Mouse (Mus musculus) intestine, embryonic 16.5 days (tissue): ENCODE measurements at regions not wholly inside any gene's neighbourhood (a gene's known extent, or its start where the extent isn't known, plus 50 kb on each side); places are given as distances from the start of the nearest gene placed in this dataset.

Experiments used
- ATAC-seq: fragments of 200-750 bp; cut with Nextera tagmentation; 2 replicates; pipeline ENCODE4 v1.8.0; 2017; ENCODE audit warnings: moderate TSS enrichment, moderate library complexity
- H3K27ac ChIP-seq: fragments of 300-500 bp; sonication (generic); 2 replicates; pipeline ENCODE4 v1.5.1; 2014; ENCODE audit warnings: mild to moderate bottlenecking, low read length
- H3K27me3 ChIP-seq: fragments of 300-500 bp; sonication (generic); replicated peaks from 2 replicates; pipeline ENCODE4 v1.6.1; 2014; ENCODE audit warnings: low read length, control low read depth, mixed read lengths; ENCODE audit not compliant: control insufficient read depth, insufficient read depth
- H3K36me3 ChIP-seq: fragments of 300-500 bp; sonication (generic); 2 replicates; pipeline ENCODE4 v1.6.1; 2014; ENCODE audit warnings: low read length, control low read depth; ENCODE audit not compliant: control insufficient read depth, insufficient read depth
- H3K4me1 ChIP-seq: fragments of 300-500 bp; sonication (generic); 2 replicates; pipeline ENCODE4 v1.6.1; 2014; ENCODE audit warnings: low read length, control low read depth, mixed read lengths; ENCODE audit not compliant: control insufficient read depth, insufficient read depth
- H3K4me2 ChIP-seq: fragments of 300-500 bp; sonication (generic); 2 replicates; pipeline ENCODE4 v1.6.1; 2014; ENCODE audit warnings: low read depth, low read length, control low read depth
- H3K4me3 ChIP-seq: fragments of 300-500 bp; sonication (generic); 2 replicates; pipeline ENCODE4 v1.5.1; 2014; ENCODE audit warnings: mild to moderate bottlenecking, low read length
- H3K9ac ChIP-seq: fragments of 300-500 bp; sonication (generic); 2 replicates; pipeline ENCODE4 v1.6.1; 2014; ENCODE audit warnings: low read depth, low read length
- H3K9me3 ChIP-seq: fragments of 300-500 bp; sonication (generic); 2 replicates; pipeline ENCODE4 v1.6.1; 2016; ENCODE audit warnings: low read length, control low read depth; ENCODE audit not compliant: control insufficient read depth
- WGBS: fragments of 180-500 bp; shearing (Covaris S2); extraction: QIAGEN DNeasy Blood & Tissue Kit; methylation state at CpG from one replicate; pipeline ENCODE4 v1.1.7; 2014; 5-methylcytosine and 5-hydroxymethylcytosine counted together

GRCm38 (mm10) chr4:124455511-124456338 is 154.9 kb downstream of the 3100002H09Rik start:
- no peak overlapping the region for H3K4me3 ChIP-seq
- no peaks in the 10 kb centered on the region for H3K36me3 ChIP-seq
- 37% methylated on average over 14 of the region's 14 CpGs for WGBS
- H3K27me3 ChIP-seq, result no peaks in the 10 kb centered on the region; the same call in 1 of the 2 replicates
- 0 out of 2 replicates have a peak, but pooled peaks cover 2% of the 10 kb centered on the region for H3K4me1 ChIP-seq
- no peak for ATAC-seq
- no peak overlapping the region for H3K9ac ChIP-seq
- no peak overlapping the region for H3K27ac ChIP-seq
- H3K4me2 ChIP-seq, result no peak overlapping the region
- no peaks in the 10 kb centered on the region for H3K9me3 ChIP-seq

DNA sequence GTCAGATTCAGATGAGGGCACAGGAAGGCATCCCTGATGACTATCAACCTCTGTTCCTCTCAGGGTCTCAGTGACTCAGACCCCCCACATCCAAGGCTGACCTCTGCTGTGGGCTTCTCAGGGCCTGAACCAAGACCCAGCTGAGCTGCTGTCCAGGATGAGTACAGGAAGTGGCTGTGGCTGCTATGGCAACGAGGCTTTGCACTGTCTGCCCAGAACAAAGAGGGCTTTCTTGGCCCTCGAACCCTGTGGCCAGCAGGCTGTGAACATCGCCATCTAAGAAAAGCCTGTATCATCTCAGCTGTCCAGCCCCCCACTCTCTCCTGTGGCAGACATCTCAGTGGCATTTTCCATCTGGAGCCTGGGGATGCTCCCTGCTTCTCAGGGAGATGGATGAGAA is 159.5 kb downstream of the 3100002H09Rik start:
- no peak overlapping the region for H3K9ac ChIP-seq
- H3K27me3 ChIP-seq, result no peaks in the 10 kb centered on the region; the same call in 1 of the 2 replicates
- no peak overlapping the region for H3K4me2 ChIP-seq
- no peak overlapping the region for H3K4me3 ChIP-seq
- no peaks in the 10 kb centered on the region for H3K9me3 ChIP-seq
- 30% methylated on average over 3 of the region's 3 CpGs for WGBS
- H3K36me3 ChIP-seq, result no peaks in the 10 kb centered on the region
- H3K4me1 ChIP-seq, result 0 out of 2 replicates have a peak, but pooled peaks cover 2% of the 10 kb centered on the region
- no peak; the same call in 1 of the 2 replicates for ATAC-seq
- H3K27ac ChIP-seq, result no peak overlapping the region

- no peak for ATAC-seq
- no peak overlapping the region for H3K27ac ChIP-seq
- no peaks in the 10 kb centered on the region for H3K36me3 ChIP-seq
- no peak overlapping the region for H3K4me2 ChIP-seq
- WGBS, result 75% methylated on average over 8 of the region's 8 CpGs
- H3K9ac ChIP-seq, result no peak overlapping the region
- 0 out of 2 replicates have a peak, but pooled peaks cover 2% of the 10 kb centered on the region for H3K4me1 ChIP-seq
- H3K27me3 ChIP-seq, result peaks cover 14% of the 10 kb centered on the region
- H3K9me3 ChIP-seq, result no peaks in the 10 kb centered on the region
- no peak overlapping the region for H3K4me3 ChIP-seq
Observed at GRCm38 (mm10) chr4:124446615-124447014, 164.0 kb downstream of the 3100002H09Rik start.

- Histone ChIP-seq H3K9me3 (no peaks in the 10 kb centered on the region), H3K4me2 (no peak overlapping the region), H3K4me1 (no peaks in the 10 kb centered on the region), H3K27me3 (peaks cover 16% of the 10 kb centered on the region), H3K9ac (no peak overlapping the region), H3K4me3 (no peak overlapping the region), H3K36me3 (no peaks in the 10 kb centered on the region), H3K27ac (no peak overlapping the region)
- 2% methylated on average over 7 of the region's 10 CpGs for WGBS
- ATAC-seq, result no peak
Observed at GRCm38 (mm10) chr4:124443613-124444108, 166.9 kb downstream of the 3100002H09Rik start.

DNA sequence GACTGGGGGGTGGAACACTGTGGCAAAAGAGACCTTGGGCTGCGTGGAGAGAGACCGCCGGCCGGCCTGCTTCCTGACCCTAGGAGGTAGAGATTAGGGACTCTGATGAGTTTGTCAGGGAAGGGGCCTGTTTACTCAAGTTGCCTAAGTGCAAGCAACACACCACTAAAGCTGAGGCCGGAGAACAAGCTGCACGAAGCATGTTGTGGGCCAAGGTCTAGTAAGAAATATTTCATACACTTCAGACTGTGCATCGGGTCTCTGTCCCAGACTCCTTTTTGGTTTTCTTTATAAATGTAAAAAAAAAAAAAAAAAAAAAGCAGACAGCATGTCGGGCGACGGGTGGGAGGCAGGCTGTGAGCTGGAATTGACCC is 167.5 kb downstream of the 3100002H09Rik start:
- ATAC-seq, result no peak
- H3K9ac ChIP-seq, result no peak overlapping the region
- H3K4me2 ChIP-seq, result no peak overlapping the region
- no peak overlapping the region for H3K27ac ChIP-seq
- no peak overlapping the region for H3K4me3 ChIP-seq
- no peaks in the 10 kb centered on the region for H3K36me3 ChIP-seq
- H3K27me3 ChIP-seq, result peaks cover 16% of the 10 kb centered on the region
- no peaks in the 10 kb centered on the region for H3K9me3 ChIP-seq
- H3K4me1 ChIP-seq, result no peaks in the 10 kb centered on the region
- WGBS, result 20% methylated on average over 10 of the region's 10 CpGs

- WGBS, result 15% methylated on average over 10 of the region's 10 CpGs
- Histone ChIP-seq H3K27ac (no peak overlapping the region), H3K4me2 (no peak overlapping the region), H3K4me1 (no peaks in the 10 kb centered on the region), H3K9ac (no peak overlapping the region), H3K4me3 (no peak overlapping the region), H3K27me3 (peaks cover 16% of the 10 kb centered on the region), H3K36me3 (no peaks in the 10 kb centered on the region), H3K9me3 (no peaks in the 10 kb centered on the region)
- ATAC-seq, result no peak
Observed at GRCm38 (mm10) chr4:124442491-124443129, 168.0 kb downstream of the 3100002H09Rik start.

DNA sequence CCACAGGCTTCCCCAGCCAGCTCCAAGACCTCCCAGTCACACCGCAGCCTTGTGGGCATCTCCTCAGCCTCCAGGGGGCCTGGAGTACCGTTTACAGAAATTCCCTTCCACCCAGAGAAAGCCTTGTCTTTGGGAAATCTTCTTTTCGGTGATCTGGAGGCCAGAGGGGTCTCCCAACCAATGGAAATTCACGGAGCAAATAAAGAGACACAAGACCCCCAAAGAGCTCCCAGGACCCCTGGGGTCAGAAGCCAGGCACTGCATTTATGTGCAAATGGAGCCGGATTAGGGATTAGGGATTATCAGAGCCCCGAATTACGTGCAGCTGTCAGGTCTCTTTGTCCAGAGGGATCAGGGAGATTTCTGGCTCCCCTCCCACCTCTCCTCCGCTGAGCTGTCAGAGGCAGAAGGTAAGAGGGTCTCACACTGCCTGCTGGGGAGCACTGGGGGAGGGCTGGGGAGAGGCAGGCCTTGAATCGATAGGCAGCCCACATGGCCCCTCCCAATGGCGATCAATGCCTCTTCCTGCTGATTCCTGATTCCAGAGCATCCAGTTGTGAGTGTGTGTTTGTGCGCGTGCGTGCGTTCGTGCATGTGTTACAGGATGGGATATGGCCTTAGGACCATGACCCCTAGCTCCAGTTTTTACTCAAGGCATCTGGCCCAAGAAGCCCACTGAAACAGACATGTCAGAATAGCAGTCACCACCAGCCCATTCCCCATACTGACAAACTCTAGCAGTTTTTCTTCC is 168.7 kb downstream of the 3100002H09Rik start:
- H3K4me1 ChIP-seq, result no peaks in the 10 kb centered on the region
- H3K27ac ChIP-seq, result no peak overlapping the region
- H3K4me2 ChIP-seq, result no peak overlapping the region
- peaks cover 16% of the 10 kb centered on the region for H3K27me3 ChIP-seq
- no peak overlapping the region for H3K9ac ChIP-seq
- H3K9me3 ChIP-seq, result no peaks in the 10 kb centered on the region
- ATAC-seq, result no peak
- H3K36me3 ChIP-seq, result no peaks in the 10 kb centered on the region
- H3K4me3 ChIP-seq, result no peak overlapping the region
- 21% methylated on average over 15 of the region's 15 CpGs for WGBS

- no peak for ATAC-seq
- Histone ChIP-seq H3K4me1 (peaks cover 4% of the 10 kb centered on the region; the same call in 1 of the 2 replicates), H3K27ac (no peak overlapping the region), H3K36me3 (no peaks in the 10 kb centered on the region), H3K9me3 (no peaks in the 10 kb centered on the region), H3K9ac (no peak overlapping the region), H3K27me3 (no peaks in the 10 kb centered on the region), H3K4me3 (no peak overlapping the region), H3K4me2 (no peak overlapping the region)
- 45% methylated on average over 12 of the region's 12 CpGs for WGBS
Observed at GRCm38 (mm10) chr4:124435040-124435434, 175.6 kb downstream of the 3100002H09Rik start.
